Mouse (Mus musculus): ENCODE results near the gene Dop1a. TPM values are rescaled to one million over a fixed set of nuclear protein-coding genes. Genes with fewer than 3 reads are reported as not detected.

Dop1a gene
- polyA plus RNA-seq, 1 experiment: 37.6 TPM

GRCm38 (mm10) chr9:86447431-86447830, 19.5 kb upstream of the Dop1a start:
- no peaks in the 10 kb centered on the region; the same call in none of the 2 replicates for H3K4me1 ChIP-seq (ENCODE audit: control insufficient read depth, insufficient read depth, low read length)
- H3K4me3 ChIP-seq (ENCODE audit: insufficient read depth, low read length): no peak overlapping the region
- TF ChIP-seq POLR2A (IDR thresholded peaks at IDR 0.05; ENCODE audit: extremely low read depth, insufficient read depth, low read length): no peak
- no peak for TF ChIP-seq CTCF (IDR thresholded peaks at IDR 0.05; ENCODE audit: extremely low read depth, insufficient read depth, low read length)
- no peak overlapping the region for H3K27ac ChIP-seq (ENCODE audit: insufficient read depth, low read length)

GRCm38 (mm10) chr9:86449581-86449980, 17.4 kb upstream of the Dop1a start:
- no peak overlapping the region for H3K27ac ChIP-seq (ENCODE audit: insufficient read depth, low read length)
- no peak for TF ChIP-seq POLR2A (IDR thresholded peaks at IDR 0.05; ENCODE audit: extremely low read depth, insufficient read depth, low read length)
- TF ChIP-seq CTCF (IDR thresholded peaks at IDR 0.05; ENCODE audit: extremely low read depth, insufficient read depth, low read length): peak; percentile 96
- H3K4me1 ChIP-seq (ENCODE audit: control insufficient read depth, insufficient read depth, low read length): no peaks in the 10 kb centered on the region; the same call in none of the 2 replicates
- no peak overlapping the region for H3K4me3 ChIP-seq (ENCODE audit: insufficient read depth, low read length)

- no peak overlapping the region for H3K27ac ChIP-seq (ENCODE audit: insufficient read depth, low read length)
- TF ChIP-seq CTCF (IDR thresholded peaks at IDR 0.05; ENCODE audit: extremely low read depth, insufficient read depth, low read length): no peak
- TF ChIP-seq POLR2A (IDR thresholded peaks at IDR 0.05; ENCODE audit: extremely low read depth, insufficient read depth, low read length): no peak
- no peak overlapping the region for H3K4me3 ChIP-seq (ENCODE audit: insufficient read depth, low read length)
- H3K4me1 ChIP-seq (ENCODE audit: control insufficient read depth, insufficient read depth, low read length): no peaks in the 10 kb centered on the region; the same call in none of the 2 replicates
Measured at GRCm38 (mm10) chr9:86451094-86451493, 15.9 kb upstream of the Dop1a start.

- H3K4me3 ChIP-seq (ENCODE audit: insufficient read depth, low read length): peak overlapping the region; percentile 15; the same call in 1 of the 2 replicates
- TF ChIP-seq CTCF (IDR thresholded peaks at IDR 0.05; ENCODE audit: extremely low read depth, insufficient read depth, low read length) (peak; percentile 81), POLR2A (IDR thresholded peaks at IDR 0.05; ENCODE audit: extremely low read depth, insufficient read depth, low read length) (no peak)
- H3K27ac ChIP-seq (ENCODE audit: insufficient read depth, low read length): no peak overlapping the region
- H3K4me1 ChIP-seq (ENCODE audit: control insufficient read depth, insufficient read depth, low read length): no peaks in the 10 kb centered on the region; the same call in none of the 2 replicates
Measured at GRCm38 (mm10) chr9:86451617-86452016, 15.3 kb upstream of the Dop1a start.

GRCm38 (mm10) chr9:86453626-86454025, 13.3 kb upstream of the Dop1a start:
- Histone ChIP-seq H3K4me3 (ENCODE audit: insufficient read depth, low read length) (no peak overlapping the region), H3K27ac (ENCODE audit: insufficient read depth, low read length) (no peak overlapping the region), H3K4me1 (ENCODE audit: control insufficient read depth, insufficient read depth, low read length) (no peaks in the 10 kb centered on the region; the same call in none of the 2 replicates)
- no peak for TF ChIP-seq POLR2A (IDR thresholded peaks at IDR 0.05; ENCODE audit: extremely low read depth, insufficient read depth, low read length)
- no peak for TF ChIP-seq CTCF (IDR thresholded peaks at IDR 0.05; ENCODE audit: extremely low read depth, insufficient read depth, low read length)

GRCm38 (mm10) chr9:86464151-86465105, 2.5 kb upstream of the Dop1a start, which contains the start of gene Ube2cbp:
TSS of gene Ube2cbp (minus strand) at chr9:86464950.
- TF ChIP-seq CTCF (IDR thresholded peaks at IDR 0.05; ENCODE audit: extremely low read depth, insufficient read depth, low read length) (peak; percentile 45), POLR2A (IDR thresholded peaks at IDR 0.05; ENCODE audit: extremely low read depth, insufficient read depth, low read length) (peak; percentile 48; the same call in 1 of the 2 replicates)
- Histone ChIP-seq H3K4me3 (ENCODE audit: insufficient read depth, low read length) (peak within 1 kb of the TSS; percentile 62), H3K27ac (ENCODE audit: insufficient read depth, low read length) (peak within 1 kb of the TSS; percentile 77), H3K4me1 (ENCODE audit: control insufficient read depth, insufficient read depth, low read length) (no peaks in the 10 kb centered on the region; the same call in 1 of the 2 replicates)

- H3K4me1 ChIP-seq (ENCODE audit: control insufficient read depth, insufficient read depth, low read length): peaks cover 6% of the 10 kb centered on the region
- H3K4me3 ChIP-seq (ENCODE audit: insufficient read depth, low read length): no peak overlapping the region
- TF ChIP-seq POLR2A (IDR thresholded peaks at IDR 0.05; ENCODE audit: extremely low read depth, insufficient read depth, low read length) (no peak), CTCF (IDR thresholded peaks at IDR 0.05; ENCODE audit: extremely low read depth, insufficient read depth, low read length) (no peak)
- H3K27ac ChIP-seq (ENCODE audit: insufficient read depth, low read length): no peak overlapping the region
Measured at GRCm38 (mm10) chr9:86475956-86476355, 9.0 kb downstream of the Dop1a start.

- Histone ChIP-seq H3K4me1 (ENCODE audit: control insufficient read depth, insufficient read depth, low read length) (peaks cover 6% of the 10 kb centered on the region), H3K4me3 (ENCODE audit: insufficient read depth, low read length) (no peak overlapping the region), H3K27ac (ENCODE audit: insufficient read depth, low read length) (no peak overlapping the region)
- TF ChIP-seq CTCF (IDR thresholded peaks at IDR 0.05; ENCODE audit: extremely low read depth, insufficient read depth, low read length) (no peak), POLR2A (IDR thresholded peaks at IDR 0.05; ENCODE audit: extremely low read depth, insufficient read depth, low read length) (no peak)
Measured at GRCm38 (mm10) chr9:86476763-86477162, 9.8 kb downstream of the Dop1a start.

GRCm38 (mm10) chr9:86478414-86479093, 11.6 kb downstream of the Dop1a start:
- Histone ChIP-seq H3K4me3 (ENCODE audit: insufficient read depth, low read length) (no peak overlapping the region), H3K4me1 (ENCODE audit: control insufficient read depth, insufficient read depth, low read length) (peaks cover 6% of the 10 kb centered on the region), H3K27ac (ENCODE audit: insufficient read depth, low read length) (no peak overlapping the region)
- no peak for TF ChIP-seq CTCF (IDR thresholded peaks at IDR 0.05; ENCODE audit: extremely low read depth, insufficient read depth, low read length)
- TF ChIP-seq POLR2A (IDR thresholded peaks at IDR 0.05; ENCODE audit: extremely low read depth, insufficient read depth, low read length): no peak

All from cortical plate, adult 2 months (tissue).